Mouse (Mus musculus): ENCODE data around the gene Nrf1.

The Nrf1 gene

DNA sequence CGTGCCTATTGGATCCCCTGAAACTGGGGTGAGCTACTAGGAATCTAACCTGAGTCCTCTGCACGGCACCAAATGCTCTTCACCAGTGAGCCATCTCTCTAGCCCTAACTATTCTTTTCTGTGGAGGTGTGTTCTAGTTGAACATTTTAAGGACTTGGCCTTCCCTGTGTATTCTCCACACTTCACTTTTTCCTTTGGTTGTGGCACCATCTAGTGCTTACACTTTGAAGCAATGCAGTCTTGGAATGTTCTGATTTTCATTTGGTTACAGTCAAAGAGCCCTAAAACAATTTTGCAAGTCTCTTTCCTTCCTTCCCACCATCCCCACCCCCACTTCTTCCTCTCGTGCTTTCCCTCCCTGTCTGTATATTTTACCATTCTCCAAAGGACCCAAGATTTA, 33.6 kb downstream of the Nrf1 start:
- DNase-seq: peak; percentile 51 to 56

DNA sequence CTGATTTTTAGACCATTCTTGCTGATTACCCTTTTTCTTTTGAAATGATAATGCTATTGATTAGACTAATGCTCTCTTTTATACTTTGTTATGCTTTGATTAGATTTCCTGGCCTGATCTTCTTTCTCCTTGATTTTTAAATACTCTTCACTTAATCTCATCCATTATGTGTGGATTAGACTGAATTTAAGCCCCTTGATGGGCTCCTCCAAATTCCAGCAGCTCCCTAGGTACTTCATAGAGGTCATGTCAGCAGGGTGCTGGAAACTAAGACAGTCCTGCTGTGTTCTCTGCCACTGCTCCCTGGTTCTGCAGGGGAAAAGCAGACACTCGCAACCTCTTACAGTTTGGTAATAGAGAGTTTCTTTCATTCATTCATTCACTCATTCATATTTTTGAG, 35.5 kb downstream of the Nrf1 start:
- DNase-seq: no peak

DNA sequence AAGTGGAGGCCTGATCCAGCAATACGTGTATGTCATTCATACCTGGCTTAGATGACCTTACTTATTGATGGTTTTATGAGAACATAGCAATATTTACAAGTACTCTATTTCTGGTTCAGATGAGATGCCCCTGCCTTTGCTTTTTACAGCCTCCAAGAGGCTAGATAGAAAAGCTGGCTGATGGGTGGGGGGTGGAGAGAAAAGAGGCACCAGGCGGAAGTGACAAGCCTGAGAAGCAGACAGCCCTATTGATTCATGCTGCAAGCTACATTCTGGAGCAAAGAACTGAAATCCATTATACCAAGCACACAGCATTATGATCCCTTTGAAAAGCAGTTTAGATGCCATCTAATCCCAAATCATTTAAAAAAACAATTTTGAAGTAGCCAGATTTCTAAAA, 37.6 kb downstream of the Nrf1 start:
- peak; percentile 13 for DNase-seq

DNA sequence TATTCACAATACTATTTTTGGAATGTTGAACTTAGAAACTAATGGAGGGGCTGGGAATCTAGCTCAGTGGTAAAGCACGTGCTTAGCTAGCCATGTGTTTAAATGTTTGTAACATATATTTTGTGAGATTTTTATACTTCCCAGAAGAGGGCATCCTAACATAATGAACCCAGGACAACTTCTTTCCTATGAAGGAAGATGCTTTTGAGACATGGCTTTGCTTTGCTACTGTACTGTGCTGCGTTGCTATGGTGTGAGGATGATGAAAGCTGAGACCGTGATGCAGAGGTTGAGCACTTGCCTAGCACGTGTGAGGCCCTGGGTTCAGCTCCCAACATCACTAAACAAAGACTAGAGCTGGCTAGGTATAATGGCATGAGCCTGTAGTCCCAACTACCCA, 43.4 kb downstream of the Nrf1 start:
- no peak for DNase-seq

DNA sequence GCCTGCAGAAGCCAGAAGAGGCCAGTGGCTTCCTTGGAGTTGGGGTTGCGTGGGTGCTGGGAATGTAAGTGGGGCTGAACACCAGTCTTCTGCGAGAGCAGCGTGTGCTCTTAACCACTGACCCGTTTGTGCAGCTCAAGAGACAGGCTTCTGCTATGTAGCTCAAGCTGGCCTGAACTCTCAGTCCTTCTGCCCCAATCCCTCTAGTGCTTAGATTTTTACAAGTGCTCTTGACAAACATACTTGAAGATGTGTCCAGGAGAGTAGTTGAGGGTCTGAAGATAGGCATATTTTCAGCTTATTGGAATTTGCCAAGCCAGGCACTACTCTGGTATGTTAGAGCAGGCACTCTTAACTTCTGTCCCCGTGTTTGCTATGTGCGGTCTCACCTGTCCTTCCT, 45.0 kb downstream of the Nrf1 start:
- DNase-seq: no peak

DNA sequence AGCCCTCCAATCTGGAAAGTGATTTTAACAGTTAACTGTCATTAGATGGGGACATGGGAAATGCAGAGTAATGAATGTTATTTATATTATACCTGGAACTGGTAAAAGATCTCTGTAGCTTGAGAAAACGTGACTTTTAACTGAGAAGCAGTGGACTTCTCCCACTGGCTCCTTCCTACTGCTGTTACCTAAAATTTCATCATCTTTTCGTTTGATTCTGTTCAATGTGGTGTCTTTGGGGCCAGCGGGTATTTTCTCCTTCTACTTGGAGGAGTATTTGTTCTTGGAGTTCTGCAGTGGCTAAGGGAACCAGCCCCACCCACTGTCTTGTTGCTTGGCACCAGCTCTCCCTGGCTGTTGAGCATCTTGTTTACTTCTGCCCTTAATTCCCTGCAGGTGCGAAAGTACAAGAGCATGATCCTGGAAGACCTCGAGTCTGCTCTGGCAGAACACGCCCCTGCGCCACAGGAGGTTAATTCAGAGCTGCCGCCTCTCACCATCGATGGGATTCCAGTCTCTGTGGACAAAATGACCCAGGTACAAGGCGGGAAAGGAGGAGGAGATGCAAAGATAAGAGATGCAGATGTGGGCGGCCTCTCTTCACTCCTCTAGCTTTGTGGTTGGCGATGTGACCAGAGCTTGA, 54.1 kb downstream of the Nrf1 start:
- no peak for DNase-seq

DNA sequence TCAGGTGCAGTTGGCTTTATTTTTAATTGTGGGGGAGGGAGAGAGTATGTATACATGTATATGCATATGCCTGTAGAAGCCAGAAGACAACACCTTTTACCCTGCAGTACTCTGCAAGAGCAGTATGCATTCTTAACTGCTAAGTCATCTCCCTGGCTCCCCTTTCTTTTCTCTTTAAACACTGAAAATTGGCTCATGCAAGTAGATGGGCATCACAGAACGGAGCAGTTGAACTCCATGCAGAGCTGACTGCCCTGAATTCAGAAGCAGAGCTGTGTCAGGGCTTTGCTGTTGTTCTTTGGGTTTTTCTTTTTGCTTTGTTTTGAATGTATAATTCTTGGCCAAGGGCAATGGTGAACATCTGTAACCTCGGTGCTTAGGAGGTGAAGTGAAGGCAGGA, 58.3 kb downstream of the Nrf1 start:
- no peak for DNase-seq

DNA sequence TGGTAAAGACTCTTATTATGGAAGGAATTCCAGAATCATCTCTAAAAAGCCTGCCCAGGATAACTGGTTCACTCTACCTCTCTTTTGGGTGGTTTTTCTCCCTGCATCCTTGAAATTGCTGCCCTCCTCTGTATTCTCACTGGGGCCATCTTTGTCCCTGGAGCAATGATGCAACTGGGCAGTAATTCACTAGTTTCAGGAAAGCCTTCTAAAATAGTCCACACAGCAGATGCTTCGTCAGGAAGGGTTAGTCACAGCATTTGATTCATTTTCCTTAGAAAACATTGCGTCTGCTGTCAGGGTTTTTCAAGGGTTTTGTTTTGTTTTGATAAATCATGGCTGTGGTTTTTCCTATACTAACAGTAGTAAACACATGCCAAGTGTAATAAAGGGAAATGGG, 59.7 kb downstream of the Nrf1 start:
- no peak for DNase-seq

DNA sequence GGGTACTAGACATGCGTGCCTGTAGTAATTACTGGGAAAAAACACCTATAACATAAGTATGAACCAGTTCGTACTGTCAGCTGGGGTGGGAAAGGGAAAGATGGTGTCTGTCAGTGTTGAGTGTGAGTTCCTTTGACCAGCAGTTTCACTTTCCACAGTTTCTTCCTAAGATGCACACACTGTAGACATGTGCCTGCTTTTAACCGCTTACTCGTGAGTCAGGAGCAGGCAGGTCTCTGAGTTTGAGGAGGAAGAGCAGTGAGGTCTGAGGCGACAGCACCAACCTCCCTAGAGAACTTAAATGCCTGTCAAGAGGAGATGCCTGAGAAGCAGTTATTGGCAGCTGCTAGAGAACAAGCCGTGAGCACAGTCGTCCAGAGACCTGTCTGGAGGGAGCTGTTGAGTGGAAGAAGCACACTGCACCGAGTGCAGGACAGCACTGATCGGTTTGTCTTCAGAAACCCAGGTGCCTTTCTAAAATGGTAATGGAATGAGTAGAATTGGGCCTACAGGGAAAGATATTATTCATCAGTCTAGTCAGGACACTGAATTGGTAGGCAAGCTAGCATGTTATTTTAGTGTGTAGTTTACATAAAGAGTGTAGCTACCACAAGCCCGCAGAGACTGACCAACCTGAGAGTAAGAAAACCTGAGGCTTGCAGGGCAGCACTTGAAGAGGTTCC, 62.2 kb downstream of the Nrf1 start:
- no peak for DNase-seq

DNA sequence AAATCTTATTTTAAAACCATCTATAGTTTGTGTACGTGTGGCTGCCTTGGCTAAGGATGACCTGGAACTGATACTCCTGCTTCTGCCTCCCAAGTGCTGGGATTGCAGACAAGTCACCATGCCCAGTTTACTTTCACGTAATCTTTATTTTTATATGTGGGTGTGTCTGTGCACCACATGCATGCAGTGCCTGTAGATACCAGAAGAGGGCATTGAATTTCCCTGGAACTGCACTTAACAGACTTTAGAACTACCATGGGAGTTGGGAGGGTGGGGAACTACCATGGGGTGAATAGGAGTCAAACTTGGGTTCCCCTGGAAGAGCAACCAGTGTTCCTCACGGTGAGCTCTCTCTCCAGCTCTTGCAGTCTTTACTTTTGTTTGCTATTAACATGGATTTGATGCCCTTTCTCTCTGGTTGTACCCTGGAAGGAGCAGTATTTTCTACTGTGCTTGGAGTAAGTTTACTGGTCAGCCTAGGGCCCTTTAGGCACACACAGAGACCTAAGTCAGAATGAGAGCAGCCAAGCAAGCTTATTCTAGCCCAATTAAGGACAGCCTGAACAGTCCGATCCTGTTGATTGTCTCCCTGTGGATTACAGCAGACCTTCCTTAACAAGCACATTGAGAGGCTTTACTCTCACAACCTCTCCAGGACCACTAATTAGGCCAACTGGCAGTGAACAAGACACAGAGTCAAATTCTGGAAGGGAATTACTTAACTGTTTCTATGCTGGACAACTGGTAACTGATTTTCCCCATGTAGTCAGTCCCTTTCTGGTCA, 64.8 kb downstream of the Nrf1 start:
- DNase-seq: peak in 1 of 2 experiments; percentile 8

DNA sequence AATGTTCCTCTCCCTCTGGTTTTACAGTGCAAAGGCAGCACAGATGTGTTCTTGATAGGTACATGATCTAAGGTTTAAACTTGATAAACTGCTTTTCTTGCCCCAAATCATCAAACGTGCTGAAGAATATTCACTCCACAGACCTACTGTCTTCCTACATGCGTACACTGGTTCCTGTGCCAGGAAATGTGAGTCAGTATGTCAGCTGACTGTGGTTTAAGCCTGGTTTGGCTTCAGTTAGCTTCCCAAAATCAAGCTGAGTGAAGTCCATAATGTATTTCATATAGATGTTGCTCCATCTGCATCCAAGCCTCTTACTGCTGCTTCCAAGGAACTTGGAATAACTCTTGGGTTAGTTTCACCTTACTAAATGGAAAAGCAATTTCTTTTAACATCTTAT, 66.3 kb downstream of the Nrf1 start:
- DNase-seq: no peak

DNA sequence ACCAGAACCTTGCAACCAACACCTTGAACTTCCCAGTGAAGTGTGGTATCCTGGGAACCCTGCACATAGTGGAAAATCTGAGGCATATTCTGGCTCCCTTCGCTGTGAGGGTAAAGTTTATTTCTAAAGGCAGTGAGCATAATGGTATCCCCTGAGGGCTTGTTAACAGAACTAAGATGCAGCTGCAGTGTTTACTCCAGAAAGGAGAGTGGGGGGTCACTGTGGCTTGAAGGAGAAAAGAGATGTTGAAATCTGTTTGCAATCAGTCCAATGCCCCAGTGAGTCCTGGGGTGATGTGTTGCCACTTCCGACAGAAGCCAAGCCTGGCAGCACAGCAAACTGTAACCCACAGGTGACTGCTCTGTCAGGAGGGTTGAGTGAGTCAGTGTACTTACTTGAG, 73.4 kb downstream of the Nrf1 start:
- DNase-seq: no peak

DNA sequence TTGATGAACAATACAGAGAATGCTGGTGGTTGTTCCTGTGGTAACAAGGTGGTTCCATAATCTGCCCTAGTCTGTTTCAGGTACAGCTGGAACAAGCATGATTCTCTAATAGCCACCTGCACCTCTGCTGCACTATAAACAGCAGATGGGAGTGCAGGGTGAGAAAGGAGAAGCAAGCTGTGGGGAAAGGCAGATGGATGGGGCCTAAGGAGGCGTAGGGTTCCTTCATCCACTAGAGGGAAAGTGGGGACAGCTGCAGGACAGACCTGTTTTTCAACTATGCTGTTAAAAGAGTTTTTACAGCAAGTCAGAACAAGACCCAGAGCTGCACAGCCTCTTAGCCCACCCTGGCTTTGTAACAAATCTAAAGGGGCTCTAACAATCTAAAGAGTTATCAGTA, 73.8 kb downstream of the Nrf1 start:
- no peak for DNase-seq

DNA sequence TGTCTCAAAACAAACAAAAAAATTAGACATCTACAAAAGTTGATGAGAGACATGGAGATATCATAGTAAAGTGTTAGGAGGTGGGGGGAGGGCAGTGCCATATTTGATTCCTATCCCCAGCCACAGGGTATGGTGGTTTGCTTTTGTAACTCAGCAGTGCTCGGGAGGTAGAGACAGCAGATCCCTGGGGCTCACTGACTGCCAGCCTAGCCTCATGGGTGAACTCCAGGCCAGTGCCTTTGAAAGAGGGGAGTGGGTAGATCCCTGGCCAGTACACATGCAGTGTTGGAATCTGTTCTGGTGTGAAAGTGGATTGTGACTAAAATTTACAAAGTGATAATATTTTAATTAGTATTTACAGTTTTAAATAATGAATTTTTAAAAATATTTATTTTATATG, 75.6 kb downstream of the Nrf1 start:
- DNase-seq: no peak

DNA sequence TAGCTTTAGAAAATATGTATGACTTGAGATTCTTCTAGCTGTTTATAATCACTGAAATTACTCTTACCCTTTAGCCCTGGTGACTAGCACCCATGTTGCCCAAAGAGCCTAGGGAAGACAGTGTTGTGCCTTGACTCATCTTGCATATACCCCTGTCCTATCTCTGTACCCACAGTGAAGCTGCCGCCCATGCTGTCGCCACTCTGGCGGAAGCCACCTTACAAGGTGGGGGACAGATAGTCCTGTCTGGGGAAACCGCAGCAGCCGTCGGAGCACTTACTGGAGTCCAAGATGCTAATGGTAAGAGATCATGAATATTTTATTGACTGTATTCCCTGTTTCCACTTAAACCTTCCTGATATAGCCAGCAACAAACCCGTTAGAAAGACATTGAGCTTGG, 78.3 kb downstream of the Nrf1 start:
- no peak for DNase-seq

DNA sequence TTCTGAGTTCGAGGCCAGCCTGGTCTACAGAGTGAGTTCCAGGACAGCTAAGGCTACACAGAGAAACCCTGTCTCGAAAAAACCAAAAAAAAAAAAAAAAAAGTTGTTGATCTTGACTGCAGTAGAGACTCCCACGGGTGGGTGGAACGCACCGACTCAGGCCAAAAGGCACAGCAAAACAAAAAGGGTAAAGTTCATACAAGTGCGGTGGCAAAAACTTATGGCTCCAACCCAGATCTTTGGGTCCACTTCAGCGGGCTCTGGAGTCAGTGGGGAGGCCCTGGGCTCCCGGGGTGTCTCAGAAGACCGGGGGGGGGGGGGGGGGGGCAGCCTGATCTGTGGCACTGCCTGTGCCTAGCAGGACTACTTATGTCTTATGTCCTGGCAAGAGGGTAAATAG, 79.0 kb downstream of the Nrf1 start:
- no peak for DNase-seq

DNA sequence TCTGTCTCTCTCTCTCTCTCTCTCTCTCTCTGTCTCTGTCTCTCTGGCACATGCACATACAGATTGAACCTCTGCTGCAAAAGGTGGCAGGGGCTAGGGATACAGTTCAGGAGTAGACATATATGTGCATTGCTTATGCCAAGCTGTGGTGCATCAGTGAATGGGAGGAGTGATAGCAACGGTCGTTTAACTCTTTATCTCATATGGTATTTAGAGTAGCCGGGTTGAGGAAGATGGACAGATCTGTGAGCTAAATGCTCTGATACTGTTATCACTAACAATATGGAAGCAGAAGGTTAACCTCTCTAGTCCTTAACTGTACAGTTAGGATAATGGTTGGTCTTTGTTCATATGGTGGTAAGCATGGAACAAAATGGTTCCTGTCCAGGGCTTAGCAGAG, 84.6 kb downstream of the Nrf1 start:
- no peak for DNase-seq

DNA sequence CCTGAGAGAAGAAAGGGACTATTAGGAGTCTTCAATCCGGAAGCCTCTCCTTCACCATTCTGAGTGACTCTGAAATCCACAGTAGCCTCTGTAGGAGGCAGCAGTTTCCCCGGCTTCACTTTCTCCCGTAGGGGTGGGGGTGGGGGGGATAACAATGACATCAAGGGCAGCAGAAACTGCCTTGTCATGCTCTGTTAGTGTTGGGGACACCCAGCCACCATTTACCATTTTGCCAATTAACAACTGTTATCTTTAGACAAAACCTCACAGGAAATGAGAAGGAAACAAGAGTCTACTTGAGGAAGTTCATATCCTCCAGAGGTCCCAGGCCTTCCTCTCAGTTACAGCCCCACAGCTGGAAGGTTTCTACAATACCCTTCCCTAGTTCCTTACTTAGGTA, 87.8 kb downstream of the Nrf1 start:
- DNase-seq: no peak

DNA sequence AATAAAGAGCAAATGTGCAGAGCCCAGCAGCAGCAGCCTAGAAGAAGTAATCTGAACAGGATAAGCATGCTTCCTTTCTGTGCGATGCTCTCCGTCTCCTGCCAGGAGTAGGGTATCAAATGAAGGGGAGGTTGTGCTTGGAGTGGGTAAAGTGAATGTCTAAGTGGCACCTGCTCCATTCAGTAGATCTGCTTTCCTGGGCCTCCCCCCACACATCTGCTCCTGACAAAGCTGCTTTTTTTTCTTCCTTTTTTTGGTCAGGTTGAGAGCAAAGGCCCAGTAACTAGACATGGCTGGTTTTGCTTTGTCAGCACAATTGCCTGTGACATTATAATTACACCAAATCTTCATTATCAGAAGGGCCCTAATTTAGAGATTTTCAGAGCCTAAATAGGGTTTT, 89.4 kb downstream of the Nrf1 start:
- no peak for DNase-seq

DNA sequence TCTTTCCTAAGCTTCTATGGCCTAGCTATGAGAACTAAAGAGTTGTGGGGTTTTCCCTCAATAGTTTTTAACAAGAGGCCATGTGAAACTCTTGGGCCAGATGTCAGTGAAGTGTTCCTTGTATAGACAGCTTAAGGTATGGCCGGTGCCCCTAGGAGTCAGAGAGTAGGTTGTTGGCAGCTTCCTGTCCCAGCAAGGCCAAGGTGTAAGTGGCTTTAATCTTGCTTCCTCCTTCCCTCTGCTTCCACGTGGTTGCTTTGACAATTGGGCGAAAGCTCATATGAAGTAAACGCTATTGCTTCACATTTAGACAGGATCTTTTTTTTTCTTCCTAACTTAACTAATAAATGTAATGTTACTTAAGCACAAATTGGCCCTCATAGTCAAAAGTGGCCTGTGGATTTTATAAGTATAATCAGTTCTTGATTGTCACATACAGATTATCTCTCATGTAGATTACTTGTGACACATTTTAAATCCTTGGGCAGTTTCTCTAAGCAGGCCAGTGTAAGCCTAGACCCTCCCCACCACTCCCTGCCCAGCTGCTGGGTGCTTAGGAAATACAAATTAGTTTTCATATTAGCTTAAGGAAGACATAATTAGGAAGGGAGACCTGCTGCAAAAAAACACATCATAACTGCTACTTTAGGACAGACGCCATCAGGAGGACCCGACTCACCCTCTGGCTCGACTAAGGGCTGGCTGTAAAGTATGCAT, 91.7 kb downstream of the Nrf1 start:
- no peak for DNase-seq

DNA sequence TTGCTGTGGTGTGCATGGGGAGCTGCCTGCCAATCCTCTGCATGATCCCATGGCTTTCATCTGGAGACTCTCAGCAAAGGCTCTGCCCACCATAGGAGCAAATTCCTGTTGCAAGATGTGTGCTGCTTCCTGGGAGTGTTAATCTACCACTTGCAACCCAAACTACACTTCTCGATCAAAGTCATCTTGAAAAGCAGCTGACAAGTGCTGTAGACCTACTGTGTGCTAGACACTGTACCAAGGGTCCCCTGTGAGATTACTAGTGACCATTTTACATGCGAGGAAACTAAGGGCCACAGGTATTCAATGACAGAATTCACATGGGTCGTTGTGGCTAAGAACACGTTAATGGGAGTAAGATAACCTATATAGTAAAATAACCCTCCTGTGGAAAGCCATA, 95.5 kb downstream of the Nrf1 start:
- DNase-seq: no peak

DNA sequence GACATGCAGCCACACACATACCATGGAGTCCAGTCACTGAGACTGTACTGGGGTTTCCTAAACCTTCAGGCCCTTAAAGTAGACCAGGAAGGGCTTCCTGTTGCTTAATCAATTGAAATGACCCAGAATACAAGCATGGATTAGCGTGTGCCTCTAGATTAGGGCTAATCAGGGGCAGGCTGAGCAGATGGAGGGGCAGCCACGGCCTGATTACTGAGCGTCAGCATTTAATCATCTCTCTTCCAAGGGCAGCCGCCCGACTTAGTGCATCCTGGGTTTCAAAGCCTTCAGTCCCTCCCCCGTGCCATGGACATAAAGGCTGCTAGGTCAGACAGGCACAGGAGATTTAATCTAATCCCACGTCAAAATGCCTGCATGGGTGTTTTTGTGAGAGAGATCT, 99.3 kb downstream of the Nrf1 start:
- DNase-seq: no peak

DNA sequence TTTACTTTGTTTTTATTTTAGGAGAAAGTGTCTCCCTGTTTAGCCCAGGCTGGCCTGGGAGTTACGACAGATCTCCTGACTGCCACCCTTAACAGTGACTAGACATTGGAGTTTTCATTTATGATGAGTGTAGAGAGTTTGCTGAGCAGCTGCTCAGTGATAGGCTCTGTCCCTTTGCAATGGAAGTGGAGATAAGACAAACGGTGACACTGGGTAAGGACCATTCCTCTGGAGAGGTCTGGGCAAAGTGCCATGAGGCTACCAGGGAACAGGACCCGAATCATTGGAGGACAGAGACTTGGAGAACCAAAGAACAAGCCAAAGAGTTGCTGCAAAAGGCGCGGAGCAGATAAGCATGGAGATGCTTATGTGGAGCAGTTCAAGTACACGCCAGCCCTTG, 100.0 kb downstream of the Nrf1 start:
- no peak for DNase-seq

DNA sequence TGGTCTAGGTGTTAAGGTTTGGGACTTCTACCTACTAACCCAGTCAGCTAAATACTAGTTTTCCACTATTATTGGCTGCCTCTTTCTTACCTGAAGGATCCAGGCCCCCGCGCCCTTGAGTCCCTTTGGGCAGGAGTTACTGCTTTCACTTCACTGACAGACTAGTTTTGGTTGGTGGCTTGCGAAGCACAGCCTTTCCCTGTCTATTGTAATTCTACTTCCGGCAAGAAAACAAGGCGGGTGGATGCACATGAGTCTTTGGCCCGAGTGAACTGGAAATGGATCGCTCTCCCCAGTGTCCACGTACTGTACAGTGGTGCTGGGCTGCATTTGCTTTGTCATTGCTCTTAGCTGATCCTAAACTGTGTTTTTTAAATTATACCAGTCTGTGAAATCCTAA, 102.7 kb downstream of the Nrf1 start:
- no peak for DNase-seq

Data from cerebellum, postnatal 10 days (tissue).